Mouse (Mus musculus): ENCODE measurements around the gene Hoxa6.

DNA sequence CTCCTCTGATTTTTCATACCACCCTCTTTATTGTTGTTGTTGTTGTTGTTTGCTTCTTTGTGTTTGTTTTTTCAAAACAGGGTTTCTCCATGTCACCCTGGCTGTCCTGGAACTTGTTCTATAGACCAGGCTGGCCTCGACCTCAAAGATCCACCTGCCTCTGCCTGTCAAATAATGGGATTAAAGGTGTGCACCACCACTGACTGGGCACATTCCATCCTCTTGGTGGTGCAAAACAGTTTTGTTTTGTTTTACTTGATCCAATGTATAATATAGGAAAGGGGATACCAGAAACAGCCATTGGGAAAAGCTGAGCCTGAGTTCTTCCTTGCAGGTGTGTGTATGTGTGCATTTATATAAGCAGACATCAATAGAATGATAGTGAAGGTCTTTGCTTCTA lies 22.0 kb downstream of the Hoxa6 start:
- TF ChIP-seq CTCF (IDR thresholded peaks at IDR 0.05; ENCODE audit: control insufficient read depth, insufficient read depth, insufficient read length), result no peak
- no peak for TF ChIP-seq USF1 (IDR thresholded peaks at IDR 0.05; ENCODE audit: low read depth)
- TF ChIP-seq CEBPB (IDR thresholded peaks at IDR 0.05; ENCODE audit: low read depth), result no peak
